Mouse (Mus musculus) activated CD4-positive, CD25-positive, alpha-beta regulatory T cell, adult 4 months (primary cell): ENCODE measurements around the gene Dkc1. TPM values are rescaled to one million over a fixed set of nuclear protein-coding genes. Genes with fewer than 3 reads are reported as not detected.
"Not testable (repeated sequence)": the region's sequence is repeated elsewhere in the genome, so short reads cannot be mapped to it uniquely, and the experiment has no call there.

Experiments
- ATAC-seq: one replicate; pipeline ENCODE4 v1.8.0; 2017
- polyA plus RNA-seq, 2 experiments: library from polyadenylated mRNA; unstranded; fragments of 100-300 nt; shearing (Covaris generic); gene quantifications; one replicate each; pipeline ENCODE4 v1.2.1; 2017

The Dkc1 gene
- polyA plus RNA-seq, 2 experiments from 2014 or later: 118 to 126 TPM

DNA sequence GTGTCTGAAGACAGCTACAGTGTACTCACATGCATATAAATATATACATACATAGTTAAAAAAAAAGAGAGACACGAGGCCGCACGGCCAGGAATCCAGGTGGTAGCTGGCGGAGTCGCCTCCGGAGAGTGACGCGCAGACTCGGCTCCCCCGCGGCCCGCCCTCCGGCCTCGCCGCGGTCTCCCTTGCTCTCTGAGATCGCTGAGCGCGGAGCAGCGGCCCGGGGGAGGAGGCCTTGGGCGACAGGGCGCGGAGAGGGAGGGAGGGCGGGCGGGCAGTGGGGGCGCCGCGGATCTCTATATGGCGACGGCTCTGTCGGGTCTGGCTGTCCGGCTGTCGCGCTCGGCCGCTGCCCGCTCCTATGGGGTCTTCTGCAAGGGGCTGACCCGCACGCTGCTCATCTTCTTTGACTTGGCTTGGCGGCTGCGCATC, 47.5 kb downstream of the Dkc1 start:
- not testable (repeated sequence) for ATAC-seq

DNA sequence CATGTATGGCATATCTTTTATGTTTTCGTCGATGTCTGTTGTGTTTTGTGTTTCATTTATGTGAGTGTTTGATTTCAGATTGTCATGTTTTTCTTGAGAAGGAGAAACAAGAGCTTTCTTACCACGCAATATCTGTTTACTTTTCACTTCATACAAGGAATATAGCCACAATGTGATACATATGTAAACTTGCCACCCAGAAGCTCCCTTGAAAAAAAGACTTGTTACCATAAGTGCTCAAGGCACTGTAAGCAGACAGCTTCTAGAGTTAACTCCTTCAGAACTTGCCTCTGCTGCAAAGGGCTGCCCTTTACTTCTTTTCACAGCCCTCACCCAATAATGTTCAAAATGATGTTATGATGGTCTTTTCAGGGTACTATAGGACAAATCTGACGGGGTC, 52.8 kb downstream of the Dkc1 start:
- no peak for ATAC-seq

DNA sequence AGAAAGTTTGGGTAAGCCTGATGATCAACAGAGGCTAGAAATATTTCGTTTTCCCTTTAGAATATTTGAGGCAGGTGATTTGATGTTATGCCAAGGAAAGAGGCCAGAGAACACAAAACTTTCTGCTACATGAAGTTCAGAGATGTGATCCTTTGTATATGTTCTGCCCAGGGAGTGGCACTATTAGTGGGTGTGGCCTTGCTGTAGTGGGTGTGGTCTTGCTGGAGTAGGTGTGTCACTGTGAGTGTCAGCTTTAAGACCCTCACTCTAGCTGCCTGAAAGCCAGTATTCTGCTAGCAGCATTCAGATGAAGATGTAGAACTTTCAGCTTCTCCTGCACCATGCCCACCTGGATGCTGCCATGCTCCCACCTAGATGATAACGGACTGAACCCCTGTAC, 54.6 kb downstream of the Dkc1 start:
- no peak for ATAC-seq

DNA sequence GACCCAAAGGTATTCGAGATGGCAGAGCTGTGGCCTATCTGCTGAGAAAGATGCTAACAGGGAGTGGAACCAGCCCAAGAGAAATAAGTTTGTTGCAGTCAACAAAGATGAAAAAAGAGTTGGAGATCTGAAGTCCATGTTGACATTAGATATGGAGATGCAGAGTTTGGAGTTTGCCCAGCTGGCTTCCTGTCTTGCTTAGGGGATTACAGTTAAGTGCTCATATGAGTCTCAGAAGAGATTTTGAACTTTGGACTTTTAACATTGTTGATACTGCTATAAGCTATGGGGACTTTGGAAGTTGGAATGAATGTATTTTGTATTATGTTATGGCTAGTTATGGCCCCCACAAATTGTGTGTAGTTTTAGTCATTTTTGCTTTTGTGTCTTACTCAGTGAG, 56.6 kb downstream of the Dkc1 start:
- ATAC-seq: no peak

DNA sequence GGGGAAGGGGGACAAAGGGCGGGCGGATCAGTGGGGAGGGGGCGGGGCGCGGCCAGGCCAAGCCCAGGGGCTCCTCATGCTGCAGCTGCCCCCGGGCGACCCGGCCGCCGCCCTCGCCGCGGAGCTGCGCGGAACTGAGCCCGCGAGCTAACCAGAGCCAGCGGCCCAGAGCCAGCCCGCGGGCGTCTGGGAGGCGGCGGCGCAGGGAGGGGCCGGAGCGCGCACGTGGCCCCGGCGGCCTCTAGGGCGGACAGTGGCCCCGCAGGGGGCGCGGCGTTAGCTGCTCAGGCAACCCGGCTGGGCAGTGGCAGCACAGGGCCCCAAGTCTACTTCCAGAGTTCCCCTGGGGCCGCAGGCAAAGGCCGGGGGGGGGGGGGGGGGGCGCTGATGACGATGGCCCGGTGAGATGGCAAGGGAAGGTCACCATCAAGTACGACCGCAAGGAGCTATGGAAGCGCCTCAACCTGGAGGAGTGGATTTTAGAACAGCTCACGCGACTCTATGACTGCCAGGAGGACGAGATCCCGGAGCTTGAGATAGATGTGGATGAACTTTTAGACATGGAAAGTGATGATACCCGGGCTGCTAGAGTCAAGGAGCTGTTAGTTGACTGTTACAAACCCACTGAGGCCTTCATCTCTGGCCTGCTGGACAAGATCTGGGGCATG, 60.1 kb downstream of the Dkc1 start:
- no peak for ATAC-seq

Other genes with a start within 250 kb of the Dkc1 start
- 10 to 100 TPM; 14.8 to 15.7 TPM for gene Gab3, start 10.4 kb upstream of the Dkc1 start, polyA plus RNA-seq
- gene Mpp1, start 35.2 kb downstream of the Dkc1 start, polyA plus RNA-seq: 100 to 1,000 TPM; 100 to 101 TPM
- gene Smim9, start 67.9 kb downstream of the Dkc1 start, polyA plus RNA-seq: not detected